Mouse (Mus musculus): ENCODE data around the gene Mecr. TPM values are rescaled to one million over a fixed set of nuclear protein-coding genes. Genes with fewer than 3 reads are reported as not detected.

The Mecr gene
- polyA plus RNA-seq, 1 experiment, result 16.7 TPM

GRCm38 (mm10) chr4:131814869-131815268, 28.4 kb upstream of the Mecr start:
- TF ChIP-seq POLR2A (IDR thresholded peaks at IDR 0.05; ENCODE audit: low read depth, low read length) (no peak), CTCF (IDR thresholded peaks at IDR 0.05; ENCODE audit: borderline replicate concordance, insufficient read depth, low read length) (no peak)
- Histone ChIP-seq H3K27ac (ENCODE audit: insufficient read depth, low read length) (no peak overlapping the region), H3K4me1 (ENCODE audit: control insufficient read depth, insufficient read depth, low read length) (no peaks in the 10 kb centered on the region), H3K4me3 (ENCODE audit: insufficient read depth, low read length) (no peak overlapping the region)

- no peak for TF ChIP-seq CTCF (IDR thresholded peaks at IDR 0.05; ENCODE audit: borderline replicate concordance, insufficient read depth, low read length)
- TF ChIP-seq POLR2A (IDR thresholded peaks at IDR 0.05; ENCODE audit: low read depth, low read length), result no peak
- no peak overlapping the region for H3K27ac ChIP-seq (ENCODE audit: insufficient read depth, low read length)
- no peaks in the 10 kb centered on the region for H3K4me1 ChIP-seq (ENCODE audit: control insufficient read depth, insufficient read depth, low read length)
- no peak overlapping the region for H3K4me3 ChIP-seq (ENCODE audit: insufficient read depth, low read length)
Measured at GRCm38 (mm10) chr4:131815774-131816173, 27.5 kb upstream of the Mecr start.

GRCm38 (mm10) chr4:131818926-131819325, 24.3 kb upstream of the Mecr start:
- H3K4me3 ChIP-seq (ENCODE audit: insufficient read depth, low read length), result no peak overlapping the region
- TF ChIP-seq CTCF (IDR thresholded peaks at IDR 0.05; ENCODE audit: borderline replicate concordance, insufficient read depth, low read length), result no peak
- no peak for TF ChIP-seq POLR2A (IDR thresholded peaks at IDR 0.05; ENCODE audit: low read depth, low read length)

GRCm38 (mm10) chr4:131821161-131821731, 22.0 kb upstream of the Mecr start:
- no peak overlapping the region for H3K27ac ChIP-seq (ENCODE audit: insufficient read depth, low read length)
- TF ChIP-seq CTCF (IDR thresholded peaks at IDR 0.05; ENCODE audit: borderline replicate concordance, insufficient read depth, low read length), result no peak
- TF ChIP-seq POLR2A (IDR thresholded peaks at IDR 0.05; ENCODE audit: low read depth, low read length), result no peak
- no peaks in the 10 kb centered on the region for H3K4me1 ChIP-seq (ENCODE audit: control insufficient read depth, insufficient read depth, low read length)
- no peak overlapping the region for H3K4me3 ChIP-seq (ENCODE audit: insufficient read depth, low read length)

More at GRCm38 (mm10) chr4:131818926-131819325, 24.3 kb upstream of the Mecr start:
- Histone ChIP-seq H3K27ac (ENCODE audit: insufficient read depth, low read length) (no peak overlapping the region), H3K4me1 (ENCODE audit: control insufficient read depth, insufficient read depth, low read length) (no peaks in the 10 kb centered on the region)

GRCm38 (mm10) chr4:131822583-131822982, 20.7 kb upstream of the Mecr start:
- Histone ChIP-seq H3K27ac (ENCODE audit: insufficient read depth, low read length) (no peak overlapping the region), H3K4me1 (ENCODE audit: control insufficient read depth, insufficient read depth, low read length) (peaks cover 3% of the 10 kb centered on the region; the same call in 1 of the 2 replicates), H3K4me3 (ENCODE audit: insufficient read depth, low read length) (no peak overlapping the region)
- TF ChIP-seq POLR2A (IDR thresholded peaks at IDR 0.05; ENCODE audit: low read depth, low read length) (no peak), CTCF (IDR thresholded peaks at IDR 0.05; ENCODE audit: borderline replicate concordance, insufficient read depth, low read length) (no peak)

- no peak overlapping the region for H3K27ac ChIP-seq (ENCODE audit: insufficient read depth, low read length)
- peaks cover 3% of the 10 kb centered on the region; the same call in 1 of the 2 replicates for H3K4me1 ChIP-seq (ENCODE audit: control insufficient read depth, insufficient read depth, low read length)
- no peak overlapping the region for H3K4me3 ChIP-seq (ENCODE audit: insufficient read depth, low read length)
- TF ChIP-seq CTCF (IDR thresholded peaks at IDR 0.05; ENCODE audit: borderline replicate concordance, insufficient read depth, low read length) (no peak), POLR2A (IDR thresholded peaks at IDR 0.05; ENCODE audit: low read depth, low read length) (no peak)
Measured at GRCm38 (mm10) chr4:131824939-131825338, 18.3 kb upstream of the Mecr start.

- Histone ChIP-seq H3K27ac (ENCODE audit: insufficient read depth, low read length) (no peak overlapping the region), H3K4me1 (ENCODE audit: control insufficient read depth, insufficient read depth, low read length) (peaks cover 3% of the 10 kb centered on the region; the same call in 1 of the 2 replicates), H3K4me3 (ENCODE audit: insufficient read depth, low read length) (no peak overlapping the region)
- TF ChIP-seq CTCF (IDR thresholded peaks at IDR 0.05; ENCODE audit: borderline replicate concordance, insufficient read depth, low read length) (peak; percentile 65; the same call in 1 of the 2 replicates), POLR2A (IDR thresholded peaks at IDR 0.05; ENCODE audit: low read depth, low read length) (no peak)
Measured at GRCm38 (mm10) chr4:131825830-131826229, 17.4 kb upstream of the Mecr start.

- H3K27ac ChIP-seq (ENCODE audit: insufficient read depth, low read length), result no peak overlapping the region
- peaks cover 3% of the 10 kb centered on the region; the same call in 1 of the 2 replicates for H3K4me1 ChIP-seq (ENCODE audit: control insufficient read depth, insufficient read depth, low read length)
Measured at GRCm38 (mm10) chr4:131826905-131827304, 16.4 kb upstream of the Mecr start.

GRCm38 (mm10) chr4:131829123-131829522, 14.1 kb upstream of the Mecr start:
- no peak overlapping the region for H3K27ac ChIP-seq (ENCODE audit: insufficient read depth, low read length)
- TF ChIP-seq CTCF (IDR thresholded peaks at IDR 0.05; ENCODE audit: borderline replicate concordance, insufficient read depth, low read length) (no peak), POLR2A (IDR thresholded peaks at IDR 0.05; ENCODE audit: low read depth, low read length) (no peak)
- H3K4me3 ChIP-seq (ENCODE audit: insufficient read depth, low read length), result no peak overlapping the region
- peaks cover 3% of the 10 kb centered on the region; the same call in 1 of the 2 replicates for H3K4me1 ChIP-seq (ENCODE audit: control insufficient read depth, insufficient read depth, low read length)

More at GRCm38 (mm10) chr4:131826905-131827304, 16.4 kb upstream of the Mecr start:
- TF ChIP-seq CTCF (IDR thresholded peaks at IDR 0.05; ENCODE audit: borderline replicate concordance, insufficient read depth, low read length) (no peak), POLR2A (IDR thresholded peaks at IDR 0.05; ENCODE audit: low read depth, low read length) (no peak)
- H3K4me3 ChIP-seq (ENCODE audit: insufficient read depth, low read length), result no peak overlapping the region

GRCm38 (mm10) chr4:131831546-131832045, 11.7 kb upstream of the Mecr start:
- TF ChIP-seq POLR2A (IDR thresholded peaks at IDR 0.05; ENCODE audit: low read depth, low read length) (no peak), CTCF (IDR thresholded peaks at IDR 0.05; ENCODE audit: borderline replicate concordance, insufficient read depth, low read length) (no peak)
- Histone ChIP-seq H3K4me1 (ENCODE audit: control insufficient read depth, insufficient read depth, low read length) (peaks cover 3% of the 10 kb centered on the region; the same call in 1 of the 2 replicates), H3K4me3 (ENCODE audit: insufficient read depth, low read length) (no peak overlapping the region), H3K27ac (ENCODE audit: insufficient read depth, low read length) (no peak overlapping the region)
